Mouse (Mus musculus): ENCODE results near the gene Ctnnb1.

Ctnnb1 gene

GRCm38 (mm10) chr9:120961969-120962700 is 33.1 kb downstream of the Ctnnb1 start:
- DNase-seq (ENCODE audit: low read depth, low spot score): no peak

GRCm38 (mm10) chr9:120963104-120963503 is 34.1 kb downstream of the Ctnnb1 start:
- no peak for DNase-seq (ENCODE audit: low read depth, low spot score)

- no peak for DNase-seq (ENCODE audit: low read depth, low spot score)
Measured at GRCm38 (mm10) chr9:120963720-120964119, 34.7 kb downstream of the Ctnnb1 start.

- no peak for DNase-seq (ENCODE audit: low read depth, low spot score)
Measured at GRCm38 (mm10) chr9:120964224-120964623, 35.2 kb downstream of the Ctnnb1 start.

GRCm38 (mm10) chr9:120965007-120965406 is 36.0 kb downstream of the Ctnnb1 start:
- no peak for DNase-seq (ENCODE audit: low read depth, low spot score)

- no peak for DNase-seq (ENCODE audit: low read depth, low spot score)
Measured at GRCm38 (mm10) chr9:120973026-120973515, 44.1 kb downstream of the Ctnnb1 start.

- DNase-seq (ENCODE audit: low read depth, low spot score): no peak
Measured at GRCm38 (mm10) chr9:120974209-120974608, 45.2 kb downstream of the Ctnnb1 start.

GRCm38 (mm10) chr9:120976158-120976557 is 47.1 kb downstream of the Ctnnb1 start:
- peak; percentile 34 for DNase-seq (ENCODE audit: low read depth, low spot score)

- DNase-seq (ENCODE audit: low read depth, low spot score): no peak
Measured at GRCm38 (mm10) chr9:120976856-120977255, 47.8 kb downstream of the Ctnnb1 start.

- DNase-seq (ENCODE audit: low read depth, low spot score): no peak
Measured at GRCm38 (mm10) chr9:120981777-120982176, 52.8 kb downstream of the Ctnnb1 start.

- no peak for DNase-seq (ENCODE audit: low read depth, low spot score)
Measured at GRCm38 (mm10) chr9:120983849-120984248, 54.8 kb downstream of the Ctnnb1 start.

GRCm38 (mm10) chr9:120984509-120984908 is 55.5 kb downstream of the Ctnnb1 start:
- no peak for DNase-seq (ENCODE audit: low read depth, low spot score)

- no peak for DNase-seq (ENCODE audit: low read depth, low spot score)
Measured at GRCm38 (mm10) chr9:120985009-120985408, 56.0 kb downstream of the Ctnnb1 start.

- DNase-seq (ENCODE audit: low read depth, low spot score): no peak
Measured at GRCm38 (mm10) chr9:120985524-120985923, 56.5 kb downstream of the Ctnnb1 start.

- no peak for DNase-seq (ENCODE audit: low read depth, low spot score)
Measured at GRCm38 (mm10) chr9:120986255-120986654, 57.2 kb downstream of the Ctnnb1 start.

- no peak for DNase-seq (ENCODE audit: low read depth, low spot score)
Measured at GRCm38 (mm10) chr9:120986994-120987393, 58.0 kb downstream of the Ctnnb1 start.

- DNase-seq (ENCODE audit: low read depth, low spot score): no peak
Measured at GRCm38 (mm10) chr9:120988088-120988487, 59.1 kb downstream of the Ctnnb1 start.

GRCm38 (mm10) chr9:120989806-120990700 is 61.0 kb downstream of the Ctnnb1 start:
- DNase-seq (ENCODE audit: low read depth, low spot score): no peak

GRCm38 (mm10) chr9:120991801-120992200 is 62.8 kb downstream of the Ctnnb1 start:
- DNase-seq (ENCODE audit: low read depth, low spot score): no peak

GRCm38 (mm10) chr9:120993004-120993403 is 64.0 kb downstream of the Ctnnb1 start:
- DNase-seq (ENCODE audit: low read depth, low spot score): no peak

GRCm38 (mm10) chr9:120994223-120995155 is 65.5 kb downstream of the Ctnnb1 start:
- no peak for DNase-seq (ENCODE audit: low read depth, low spot score)
